Mouse (Mus musculus) layer of hippocampus, postnatal 14 days (tissue): ENCODE data around the gene Rbpj. TPM values are rescaled to one million over a fixed set of nuclear protein-coding genes. Genes with fewer than 3 reads are reported as not detected.
A peak's percentile ranks its signal among the peaks of the same experiment; 100 is the strongest.

Experiments
- DNase-seq, 2 experiments: peaks; one replicate each; pipeline ENCODE4 v3.0.0; 2021 to 2022; ENCODE audit warnings: low spot score in 2 of 2, mixed read lengths in 1 of 2
- total RNA-seq, 2 experiments: library from RNA; stranded (reverse); gene quantifications; 2 replicates each; pipeline ENCODE4 v1.2.3; 2021

Rbpj gene
- total RNA-seq, 2 experiments from 2014 or later: 26.9 to 29.3 TPM

- peak; percentile 99 for DNase-seq
These were observed 124.3 kb downstream of the Rbpj start for GRCm38 (mm10) chr5:53590179-53590765.

- DNase-seq: peak in 1 of 2 experiments; percentile 37
These were observed 125.1 kb downstream of the Rbpj start for GRCm38 (mm10) chr5:53590875-53591682.

- DNase-seq: no peak
These were observed 125.7 kb downstream of the Rbpj start for GRCm38 (mm10) chr5:53591683-53592050.

GRCm38 (mm10) chr5:53593080-53593688 is 127.2 kb downstream of the Rbpj start:
- DNase-seq: no peak

GRCm38 (mm10) chr5:53594274-53594673 is 128.3 kb downstream of the Rbpj start:
- DNase-seq: peak in 1 of 2 experiments; percentile 53

- no peak for DNase-seq
These were observed 132.6 kb downstream of the Rbpj start for GRCm38 (mm10) chr5:53598510-53598909.

- DNase-seq: no peak
These were observed 133.2 kb downstream of the Rbpj start for GRCm38 (mm10) chr5:53599116-53599515.

GRCm38 (mm10) chr5:53602194-53602593 is 136.2 kb downstream of the Rbpj start:
- DNase-seq: no peak

GRCm38 (mm10) chr5:53605450-53605849 is 139.5 kb downstream of the Rbpj start:
- no peak for DNase-seq

GRCm38 (mm10) chr5:53607230-53607996 is 141.5 kb downstream of the Rbpj start:
- no peak for DNase-seq

GRCm38 (mm10) chr5:53618844-53619243 is 152.9 kb downstream of the Rbpj start:
- no peak for DNase-seq

- DNase-seq: no peak
These were observed 166.1 kb downstream of the Rbpj start for GRCm38 (mm10) chr5:53632026-53632425.

- no peak for DNase-seq
These were observed 170.8 kb downstream of the Rbpj start for GRCm38 (mm10) chr5:53636795-53637194.

- DNase-seq: no peak
These were observed 171.3 kb downstream of the Rbpj start for GRCm38 (mm10) chr5:53637206-53637605.

- peak in 1 of 2 experiments; percentile 29 for DNase-seq
These were observed 172.7 kb downstream of the Rbpj start for GRCm38 (mm10) chr5:53638647-53639046.

- no peak for DNase-seq
These were observed 180.7 kb downstream of the Rbpj start for GRCm38 (mm10) chr5:53646669-53647068.

GRCm38 (mm10) chr5:53647358-53647757 is 181.4 kb downstream of the Rbpj start:
- no peak for DNase-seq

GRCm38 (mm10) chr5:53656596-53656995 is 190.6 kb downstream of the Rbpj start:
- no peak for DNase-seq

GRCm38 (mm10) chr5:53657925-53658324 is 192.0 kb downstream of the Rbpj start:
- DNase-seq: no peak

- DNase-seq: no peak
These were observed 195.6 kb downstream of the Rbpj start for GRCm38 (mm10) chr5:53661508-53661907.

GRCm38 (mm10) chr5:53662413-53662812 is 196.5 kb downstream of the Rbpj start:
- no peak for DNase-seq

GRCm38 (mm10) chr5:53663665-53664064 is 197.7 kb downstream of the Rbpj start:
- DNase-seq: no peak
